Mouse (Mus musculus): ENCODE measurements around the gene Rps6ka3.
A peak's percentile ranks its signal among the peaks of the same experiment; 100 is the strongest.

The Rps6ka3 gene

DNA sequence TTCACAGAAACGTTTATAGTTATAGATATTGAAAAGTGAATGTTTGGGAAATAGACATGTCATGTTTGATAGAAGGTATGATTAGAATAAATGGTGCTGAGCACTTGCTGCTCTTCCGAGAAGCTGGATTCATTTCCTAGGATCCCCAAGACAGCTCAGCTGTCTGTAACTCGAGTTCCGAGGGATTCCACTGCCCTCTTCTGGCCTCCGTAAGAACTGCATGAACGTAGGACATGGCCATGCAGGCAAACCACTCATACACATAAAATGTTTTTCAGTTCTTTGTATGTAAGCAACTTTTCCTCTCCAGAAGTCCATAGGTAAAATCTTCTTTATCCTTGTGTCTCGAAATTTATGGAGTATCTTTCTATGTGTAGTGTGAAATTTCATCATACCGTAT is 111.2 kb downstream of the Rps6ka3 start:
- DNase-seq, result peak; percentile 8 to 9

DNA sequence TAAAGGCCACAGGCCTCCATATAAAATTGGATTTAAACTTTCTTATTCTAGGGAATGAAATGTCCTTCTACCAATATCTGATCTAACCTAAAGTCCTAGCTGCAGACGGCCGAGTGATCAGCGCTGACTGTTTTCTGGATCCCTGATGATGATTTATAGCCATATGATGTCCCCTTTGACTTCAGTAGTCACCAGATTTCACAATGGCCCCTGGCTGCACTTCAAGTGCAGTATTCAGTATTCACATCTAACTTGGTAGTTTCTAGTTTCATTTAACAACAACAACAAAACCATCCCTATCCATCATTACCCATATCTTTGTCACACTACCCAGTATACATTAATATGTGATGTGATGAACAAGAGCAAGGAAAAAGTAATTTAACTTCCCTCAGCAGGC is 154.4 kb downstream of the Rps6ka3 start:
- DNase-seq, result no peak

DNA sequence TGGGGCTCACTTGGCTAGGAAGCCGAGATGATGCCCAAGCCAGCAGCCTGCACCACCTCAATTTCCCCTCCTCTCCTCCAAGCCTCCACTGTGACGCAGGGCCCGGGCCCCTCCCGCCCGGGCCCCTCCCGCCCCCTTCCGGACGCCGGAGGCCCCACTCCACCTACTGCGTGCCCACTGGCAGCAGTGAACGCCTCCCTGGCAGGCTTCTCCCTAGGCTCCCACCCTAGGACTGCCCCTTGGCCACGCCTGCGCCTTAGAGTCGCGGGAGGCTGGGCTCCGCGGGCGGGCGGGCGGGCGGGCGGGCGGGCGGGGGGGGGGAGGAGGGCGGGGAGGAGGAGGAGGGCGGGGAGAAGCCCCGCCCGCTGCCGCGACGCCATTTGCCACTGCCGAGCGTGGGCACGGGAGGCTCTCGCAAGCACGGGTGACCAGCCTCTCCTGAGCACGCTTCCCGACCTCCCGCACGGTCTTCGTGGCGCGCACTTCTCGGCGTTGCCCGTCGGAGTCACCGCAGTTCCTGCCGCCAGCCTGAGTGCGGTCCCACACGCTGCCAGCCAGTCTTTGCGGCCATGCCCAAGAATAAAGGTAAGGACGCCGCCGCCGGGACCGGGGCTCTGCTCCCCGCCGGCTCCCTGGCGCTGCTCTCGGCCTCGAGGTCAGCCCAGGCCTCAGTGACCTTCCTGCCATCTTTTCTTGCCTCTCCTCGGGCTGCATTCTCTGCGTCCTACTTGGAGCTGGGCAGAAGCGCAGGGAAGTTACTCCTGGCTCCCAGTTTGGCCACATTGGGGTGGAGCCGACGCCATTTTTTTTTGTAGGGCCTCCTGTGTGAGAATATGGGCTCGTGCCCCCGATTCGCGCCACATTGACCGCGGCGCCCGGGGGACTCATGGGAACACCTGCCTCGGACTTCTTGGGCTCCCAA is 162.0 kb downstream of the Rps6ka3 start, which contains the start of gene Eif1ax:
Gene Eif1ax (plus strand): TSS at position 348 of the 922 bp plus-strand sequence.
- peak; percentile 74 to 75 for DNase-seq

DNA sequence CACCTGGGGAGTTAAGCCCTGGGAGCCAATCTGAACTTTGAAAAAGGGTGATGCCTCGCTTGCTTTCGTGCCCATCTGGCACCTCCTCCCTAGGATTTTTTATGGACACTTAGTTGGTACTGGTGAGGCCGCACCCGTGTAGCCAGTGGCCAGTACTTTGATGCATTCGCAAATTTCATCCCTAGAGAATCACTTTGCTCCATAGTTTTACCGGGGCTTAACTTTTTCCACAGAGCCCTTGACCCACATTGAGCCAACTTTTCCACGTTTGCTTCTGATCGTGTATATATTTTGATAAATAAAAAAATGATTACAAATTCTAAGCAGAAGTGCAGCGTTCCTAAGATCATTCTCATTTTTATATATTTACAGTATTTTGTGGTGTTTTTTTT is 162.6 kb downstream of the Rps6ka3 start:
- no peak for DNase-seq

DNA sequence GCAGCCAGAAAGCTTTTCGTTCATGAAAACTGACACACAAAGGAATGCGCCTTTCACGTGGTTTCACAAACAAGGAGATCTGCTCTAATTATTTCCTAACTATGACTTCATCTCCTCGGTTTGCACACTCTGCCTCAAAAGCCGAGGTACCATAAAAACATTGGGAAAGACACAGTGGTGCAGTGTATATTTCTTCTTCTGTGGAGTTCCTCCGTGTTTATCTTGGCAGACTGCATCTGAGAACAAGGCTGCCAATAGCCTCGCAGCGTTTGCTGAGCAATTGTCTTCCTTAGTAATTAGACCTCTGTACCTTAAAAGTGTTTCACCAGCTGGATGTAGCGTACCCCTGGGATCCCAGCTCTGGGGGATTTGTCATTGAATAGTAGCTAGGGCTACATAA is 177.0 kb downstream of the Rps6ka3 start:
- DNase-seq, result no peak

DNA sequence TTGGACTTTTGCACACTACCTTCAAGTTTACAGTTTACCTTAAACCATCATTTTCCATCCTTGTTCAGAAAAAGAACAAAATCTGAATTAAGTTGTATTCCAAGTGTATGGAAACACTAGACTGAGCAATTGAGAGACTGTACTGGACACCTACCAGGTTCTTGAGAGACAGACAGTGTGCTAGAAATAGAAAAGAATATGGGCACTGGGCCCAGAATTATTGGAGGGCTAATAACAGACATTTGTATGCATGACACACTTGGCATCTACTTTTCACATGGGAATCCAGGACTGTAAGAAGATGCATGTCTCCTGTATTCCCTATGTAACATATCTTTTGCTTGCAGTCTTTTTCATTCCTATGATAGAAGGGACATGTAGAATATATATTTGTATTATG is 178.8 kb downstream of the Rps6ka3 start:
- DNase-seq, result no peak

DNA sequence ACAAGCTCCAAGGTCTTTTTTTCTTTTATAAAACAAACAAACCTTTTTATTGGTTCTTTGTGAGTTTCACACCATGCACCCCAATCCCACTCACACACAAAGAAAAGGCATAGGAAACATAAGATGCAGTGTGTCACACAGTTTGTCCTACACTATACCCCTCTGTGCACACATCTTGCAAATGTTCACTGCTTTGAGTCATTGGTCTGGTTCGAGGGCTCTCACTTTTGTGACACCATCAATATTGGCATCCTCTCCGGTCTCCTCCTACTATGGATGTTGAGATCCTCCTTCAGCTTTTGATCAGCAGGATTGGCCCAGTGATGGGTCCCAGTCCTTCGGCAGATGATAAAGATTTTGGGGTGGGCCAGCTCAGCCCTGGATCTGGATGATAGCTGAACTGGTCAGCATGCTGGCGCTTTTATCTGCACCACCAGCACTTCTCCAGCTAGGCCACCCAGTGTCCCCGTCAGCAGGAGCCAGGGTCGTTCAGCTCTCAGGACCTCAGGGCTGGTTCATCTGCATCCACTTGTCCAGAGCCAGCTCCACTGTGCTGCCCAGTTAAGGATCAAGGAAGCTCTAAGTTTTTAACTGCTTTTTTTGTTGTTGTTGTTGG is 180.3 kb downstream of the Rps6ka3 start:
- DNase-seq, result no peak

DNA sequence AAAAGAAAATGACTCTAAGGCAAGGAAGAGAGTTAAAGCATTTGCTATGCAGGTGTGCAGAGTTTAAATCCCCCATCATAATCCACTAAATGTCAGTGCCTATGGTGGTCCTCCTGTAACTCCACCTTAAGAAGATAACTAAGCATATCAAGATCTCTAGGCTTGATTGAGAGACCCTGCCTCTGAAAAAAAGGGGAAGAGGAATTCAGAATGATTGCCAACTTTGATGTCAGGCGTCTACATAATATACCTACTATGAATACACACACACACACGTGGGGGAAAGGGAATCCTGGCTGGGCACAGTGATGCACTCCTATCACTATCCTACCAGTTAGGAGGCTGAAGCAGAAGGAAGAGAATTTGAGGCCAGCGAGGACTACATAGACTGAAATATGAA is 181.1 kb downstream of the Rps6ka3 start:
- no peak for DNase-seq

DNA sequence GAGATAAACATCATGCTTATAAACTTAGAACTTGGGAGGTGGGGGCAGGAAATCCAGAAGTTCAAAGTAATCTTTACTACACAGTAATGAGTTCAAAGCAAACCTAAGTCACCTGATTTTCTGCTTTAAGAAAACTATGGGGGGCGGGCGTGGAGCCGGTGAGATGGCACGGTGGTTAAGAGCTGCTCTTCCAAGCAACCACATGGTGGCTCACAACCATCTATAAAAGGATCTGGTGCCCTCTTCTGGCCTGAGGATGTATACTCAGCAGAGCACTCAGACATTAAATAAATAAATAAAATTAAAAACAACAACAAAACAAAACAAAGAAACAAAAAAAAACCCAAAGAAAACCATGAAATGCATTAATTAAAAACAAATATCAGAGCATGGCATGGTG is 199.1 kb downstream of the Rps6ka3 start:
- DNase-seq, result peak in 1 of 2 experiments; percentile 4

DNA sequence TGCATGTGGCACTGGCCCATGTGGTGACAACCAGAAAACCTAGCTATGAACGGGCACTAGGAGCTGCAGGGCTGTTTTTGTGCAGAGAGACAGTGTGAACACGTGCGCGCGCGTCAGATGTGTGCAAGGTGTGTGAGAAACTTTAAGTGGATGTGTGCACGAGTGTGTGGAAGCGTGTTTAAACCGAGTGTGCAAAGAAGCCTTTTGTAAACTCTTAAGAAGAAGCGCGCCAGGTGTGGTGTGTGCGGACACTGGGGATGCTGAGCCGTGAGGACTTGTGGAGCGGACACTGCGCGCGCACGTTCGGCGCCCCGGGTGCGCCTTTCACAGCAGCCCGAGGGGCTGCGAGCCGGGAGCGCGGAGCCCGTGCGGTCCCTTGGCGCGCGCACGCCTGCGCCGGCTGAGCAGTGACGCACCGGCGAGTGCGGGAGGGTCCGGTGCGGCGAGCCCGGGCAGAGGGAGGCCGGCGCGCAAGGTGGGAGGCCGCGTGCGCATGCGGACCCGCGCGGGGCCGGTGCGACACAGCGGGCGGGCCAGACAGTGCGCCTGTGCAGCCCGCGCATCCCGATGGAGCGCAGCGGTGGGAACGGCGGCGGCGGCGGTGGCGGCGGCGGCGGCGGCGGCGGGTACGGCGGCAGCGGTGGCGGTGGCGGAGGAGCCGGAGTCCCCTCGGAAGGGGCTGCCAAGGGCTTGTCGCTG is 204.2 kb downstream of the Rps6ka3 start, which contains the start of gene Map7d2:
Gene Map7d2 (plus strand): TSS at position 443 of the 699 bp plus-strand sequence.
- DNase-seq, result no peak

DNA sequence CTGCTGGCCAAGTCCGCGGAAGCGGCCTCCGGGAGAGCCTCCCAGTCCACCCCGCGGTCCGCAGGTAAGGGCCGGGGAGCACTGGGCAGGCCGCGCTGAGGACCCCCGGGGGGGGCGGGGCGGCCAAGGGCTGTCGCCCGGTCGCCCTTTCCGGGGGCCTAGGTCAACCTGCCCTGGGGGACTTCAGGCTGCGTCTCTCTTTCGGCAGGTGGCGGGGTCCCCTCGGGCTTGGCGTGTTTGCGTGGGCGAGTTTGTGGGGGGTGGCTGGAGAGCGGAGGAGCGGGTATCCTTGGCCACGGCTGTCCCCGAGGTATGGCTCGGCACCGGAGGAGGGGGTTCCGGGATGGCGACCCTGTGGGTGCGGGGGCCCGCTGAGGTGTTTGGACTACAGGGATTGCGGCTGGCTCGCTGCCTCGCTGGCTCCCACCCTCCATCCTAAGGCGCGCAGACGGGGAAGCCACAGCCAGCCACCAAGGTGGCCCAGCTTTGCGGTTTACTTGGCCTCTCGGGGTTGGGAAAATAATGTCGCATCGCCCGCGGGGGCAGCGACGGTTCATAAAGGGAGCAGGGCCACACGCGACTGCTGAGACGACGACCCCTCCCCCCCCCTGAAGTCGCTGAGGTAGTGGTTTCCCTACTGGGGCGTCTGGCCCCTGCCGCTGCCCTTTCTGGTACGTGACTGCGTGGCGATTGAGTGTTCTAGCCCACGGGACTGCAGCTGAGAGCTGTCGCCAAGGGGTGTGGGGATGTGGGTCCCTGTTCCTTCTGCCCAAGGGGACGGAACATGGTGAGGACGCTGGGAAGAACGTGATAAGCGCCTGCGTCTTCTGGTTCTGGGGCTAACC is 204.9 kb downstream of the Rps6ka3 start:
- no peak for DNase-seq
